Mouse (Mus musculus) neutrophil, adult 5-6 weeks (primary cell): ENCODE measurements around the gene 1700029H14Rik. TPM values are rescaled to one million over a fixed set of nuclear protein-coding genes. Genes with fewer than 3 reads are reported as not detected.

Experiments
- ATAC-seq: fragments of 151-379, 151-347 bp; 2 replicates; pipeline ENCODE4 v1.8.0; 2017; ENCODE audit warnings: mild to moderate bottlenecking, moderate TSS enrichment; ENCODE audit not compliant: insufficient number of reproducible peaks, poor library complexity, low FRiP score, severe bottlenecking; ENCODE audit errors: extremely low read depth
- total RNA-seq: library from RNA; stranded (forward); fragments of 200-1000 nt; gene quantifications from 2 replicates; pipeline ENCODE4 v1.2.3, GENCODE M21; 2017

1700029H14Rik gene
- total RNA-seq, 1 experiment from 2014 or later, result 2.3 TPM

DNA sequence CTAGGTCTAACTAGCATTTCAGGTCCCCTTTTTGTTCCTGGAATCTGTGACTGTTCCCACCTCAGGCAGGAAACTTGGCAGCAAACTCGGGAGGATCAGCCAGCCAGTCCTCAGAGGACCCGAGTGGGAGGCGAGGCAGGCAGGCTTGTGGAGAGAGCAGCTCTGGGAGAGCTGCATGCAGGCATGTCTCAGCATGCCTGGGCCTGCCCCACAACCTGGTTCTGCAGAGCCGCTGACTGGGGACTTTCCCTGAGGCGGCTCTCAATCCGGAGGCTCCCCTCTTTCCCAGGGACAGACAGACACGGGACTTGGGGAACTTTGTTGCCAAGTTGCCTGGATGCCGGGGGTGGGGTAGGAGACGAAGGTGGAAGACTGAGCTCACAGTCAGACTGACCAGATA lies 13.4 kb downstream of the 1700029H14Rik start:
- ATAC-seq, result no peak

- no peak for ATAC-seq
Measured at GRCm38 (mm10) chr8:13548235-13548634, 14.0 kb downstream of the 1700029H14Rik start.

GRCm38 (mm10) chr8:13546421-13546820 lies 15.8 kb downstream of the 1700029H14Rik start:
- ATAC-seq, result no peak

DNA sequence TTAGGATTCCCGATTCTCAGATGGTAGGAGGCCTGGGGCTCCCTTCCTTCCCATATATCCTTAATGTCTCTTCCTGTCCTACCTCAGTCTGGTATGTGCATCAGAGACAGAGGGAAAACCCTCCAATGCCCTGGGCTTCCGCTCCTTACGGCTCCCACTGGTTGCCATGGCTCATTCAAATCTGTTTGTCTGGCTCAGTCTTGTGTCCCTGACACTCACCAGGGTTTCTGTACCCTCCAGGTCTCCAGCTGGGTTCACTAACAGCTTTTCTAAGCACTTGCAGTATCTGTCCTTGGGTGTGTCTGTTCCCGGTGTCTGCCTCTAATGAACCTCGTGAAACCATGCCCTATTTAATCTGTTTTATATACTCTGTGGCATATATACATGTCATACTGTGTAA lies 20.7 kb downstream of the 1700029H14Rik start:
- ATAC-seq, result no peak

- ATAC-seq, result no peak
Measured at GRCm38 (mm10) chr8:13540122-13540521, 22.1 kb downstream of the 1700029H14Rik start.

GRCm38 (mm10) chr8:13538821-13539220 lies 23.4 kb downstream of the 1700029H14Rik start:
- ATAC-seq, result no peak

DNA sequence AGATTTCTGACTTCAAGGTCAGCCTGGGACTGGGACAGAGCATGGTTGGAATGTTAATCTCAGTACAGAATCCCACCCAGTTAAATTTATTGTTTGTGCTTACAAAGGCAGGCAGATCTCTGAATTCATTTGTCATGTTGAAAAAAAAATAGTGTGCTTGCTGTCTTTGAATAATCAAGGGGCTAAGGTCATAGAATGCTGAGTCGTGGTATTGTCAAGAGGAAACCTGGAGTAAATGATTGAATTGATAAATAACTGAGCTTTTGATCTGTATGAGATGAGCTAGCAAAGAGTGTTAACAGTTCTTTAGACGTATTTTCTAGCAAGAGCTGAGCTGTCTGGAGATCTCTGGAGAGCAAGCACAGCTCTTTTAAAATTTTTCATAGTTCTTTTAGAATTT lies 25.2 kb downstream of the 1700029H14Rik start:
- no peak for ATAC-seq

DNA sequence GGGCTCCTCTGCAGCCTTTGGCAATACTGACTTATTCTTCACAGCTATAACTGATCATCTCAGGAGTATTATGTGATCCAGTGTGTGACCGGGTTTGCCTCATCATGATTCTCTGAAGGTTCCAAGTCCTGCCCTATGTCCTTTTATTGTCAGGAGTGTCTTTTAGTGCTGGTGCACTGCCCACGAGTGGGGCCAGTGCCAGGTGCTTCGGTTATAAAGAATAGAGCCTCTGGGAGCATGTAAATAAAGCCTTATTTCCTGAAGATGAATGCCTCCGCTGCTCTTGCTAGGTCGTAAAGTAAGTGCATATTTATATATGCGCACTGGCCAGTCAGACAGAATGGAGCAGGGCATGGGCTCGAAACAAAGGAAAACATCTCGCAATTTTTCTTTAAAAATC lies 29.1 kb downstream of the 1700029H14Rik start:
- ATAC-seq, result no peak

DNA sequence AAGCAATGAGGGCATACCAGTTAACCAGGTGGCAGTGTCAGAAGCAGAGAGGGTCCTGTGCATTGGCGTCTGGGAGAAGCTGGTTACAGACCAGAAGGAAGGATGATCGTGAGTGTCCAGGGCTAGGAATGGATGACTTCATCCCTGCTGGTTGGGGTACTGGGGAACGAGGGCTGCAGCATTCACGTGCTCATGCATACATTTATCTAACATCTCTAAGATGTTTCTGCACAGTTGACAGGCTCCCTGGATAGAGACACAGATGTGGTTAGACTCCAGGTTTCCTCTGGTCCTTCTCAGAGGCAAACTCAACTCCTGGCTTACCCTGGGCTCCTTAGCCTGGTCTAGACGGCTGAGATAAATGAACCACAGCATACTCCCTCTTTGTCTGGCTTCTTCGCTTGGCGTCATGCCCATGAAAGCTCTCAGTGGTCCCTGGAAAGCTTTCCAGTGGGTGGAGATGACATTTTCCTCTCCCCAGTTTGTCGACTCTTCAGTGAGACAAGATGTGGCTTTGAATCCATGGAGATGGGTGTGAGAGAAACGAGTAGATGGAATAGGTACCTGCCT lies 30.6 kb downstream of the 1700029H14Rik start:
- no peak for ATAC-seq

GRCm38 (mm10) chr8:13530941-13531340 lies 31.3 kb downstream of the 1700029H14Rik start:
- no peak for ATAC-seq

- no peak for ATAC-seq
Measured at GRCm38 (mm10) chr8:13530401-13530800, 31.9 kb downstream of the 1700029H14Rik start.

GRCm38 (mm10) chr8:13529891-13530316 lies 32.4 kb downstream of the 1700029H14Rik start:
- ATAC-seq, result no peak

- no peak for ATAC-seq
Measured at GRCm38 (mm10) chr8:13529011-13529840, 33.0 kb downstream of the 1700029H14Rik start.

- ATAC-seq, result no peak
Measured at GRCm38 (mm10) chr8:13521392-13521791, 40.9 kb downstream of the 1700029H14Rik start.

DNA sequence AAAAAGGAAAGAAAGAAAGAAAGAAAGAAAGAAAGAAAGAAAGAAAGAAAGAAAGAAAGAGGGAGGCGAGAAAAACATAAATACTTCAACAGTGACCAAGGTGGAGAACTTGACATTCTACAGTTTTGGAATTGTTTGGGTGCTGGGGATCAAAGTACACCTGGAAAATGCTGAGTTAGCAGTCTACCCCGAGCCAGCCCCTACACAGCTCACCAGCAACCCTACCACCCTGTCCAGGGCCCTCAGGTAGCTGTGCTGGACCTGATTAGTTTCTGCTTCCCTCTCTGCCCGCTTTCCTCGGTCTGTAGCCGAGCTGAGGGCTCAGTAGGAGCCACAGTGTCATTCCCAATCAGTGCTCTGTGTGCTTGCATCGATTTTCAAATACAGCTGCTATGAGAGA lies 41.9 kb downstream of the 1700029H14Rik start:
- ATAC-seq, result no peak

DNA sequence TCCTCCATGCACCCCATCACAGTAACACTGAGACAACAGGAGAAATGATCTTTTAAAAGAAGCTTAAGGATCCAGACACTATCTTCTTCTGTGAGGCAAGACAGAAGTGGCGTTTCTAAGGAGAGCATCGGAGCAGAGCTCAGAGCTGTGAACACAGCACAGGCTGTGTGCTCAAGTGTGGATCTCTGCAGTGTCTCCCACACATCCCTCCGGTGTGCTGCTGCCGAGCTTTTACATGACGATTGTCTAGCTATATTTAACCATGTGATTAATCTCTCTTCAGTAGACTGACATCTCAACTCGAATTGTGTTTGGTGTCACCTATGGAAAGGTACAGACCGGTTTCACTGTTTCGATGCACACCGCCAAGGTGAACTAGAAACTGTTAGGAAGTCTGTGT lies 42.8 kb downstream of the 1700029H14Rik start:
- no peak for ATAC-seq

DNA sequence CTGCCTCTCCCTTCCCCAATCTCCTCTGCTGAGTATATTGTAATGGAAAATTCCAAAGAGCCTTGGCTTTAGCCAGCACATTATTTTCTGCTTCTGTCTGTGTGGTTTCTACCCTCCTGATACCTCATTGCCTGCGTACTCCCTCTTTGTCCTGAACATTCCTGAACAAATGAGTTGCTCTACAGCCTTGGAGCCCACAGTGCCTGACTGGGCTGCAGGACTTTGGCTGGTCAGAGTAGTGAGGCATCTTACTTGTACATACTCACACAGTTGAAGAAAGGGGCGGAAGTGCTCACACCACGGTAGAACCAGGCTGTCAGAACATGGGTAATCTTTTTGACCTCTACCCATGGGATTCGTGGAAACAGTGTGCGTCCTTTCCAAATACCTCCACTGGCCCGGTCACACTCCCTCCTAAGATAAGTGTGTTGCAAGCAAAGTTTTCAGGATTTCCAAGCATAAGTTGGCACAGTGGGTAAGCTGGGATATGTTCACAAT lies 44.9 kb downstream of the 1700029H14Rik start:
- ATAC-seq, result no peak

DNA sequence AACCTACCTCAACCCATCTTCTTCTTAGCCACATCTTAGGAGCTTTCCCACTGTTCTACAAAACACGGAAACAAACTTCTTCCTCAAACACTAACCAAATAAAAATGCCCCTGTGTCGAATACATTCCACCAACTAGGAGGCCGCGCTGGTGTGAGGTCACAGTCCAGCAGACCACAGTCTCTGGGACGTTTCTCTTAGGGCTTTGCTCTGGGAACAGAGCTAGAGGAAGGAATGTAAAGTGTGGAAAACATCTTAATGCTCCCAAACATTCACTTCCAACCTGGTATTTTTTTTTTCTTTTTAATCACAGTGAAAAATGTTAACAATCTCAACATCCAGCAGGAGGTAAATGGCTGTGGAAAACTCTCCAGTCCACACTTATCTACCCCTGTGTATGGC lies 45.5 kb downstream of the 1700029H14Rik start:
- ATAC-seq, result no peak

- no peak for ATAC-seq
Measured at GRCm38 (mm10) chr8:13516011-13516442, 46.2 kb downstream of the 1700029H14Rik start.
